Mouse (Mus musculus) ES-Bruce4 (cell line): Measurements from ENCODE around the gene Inpp5k.

Source experiments
- CTCF ChIP-seq: IDR thresholded peaks from one replicate; pipeline ENCODE4 v1.8.1; 2011; ENCODE audit warnings: low read depth, low read length
- POLR2A ChIP-seq: IDR thresholded peaks from one replicate; pipeline ENCODE4 v1.8.1; 2011; ENCODE audit warnings: low read length; ENCODE audit not compliant: insufficient read depth

DNA sequence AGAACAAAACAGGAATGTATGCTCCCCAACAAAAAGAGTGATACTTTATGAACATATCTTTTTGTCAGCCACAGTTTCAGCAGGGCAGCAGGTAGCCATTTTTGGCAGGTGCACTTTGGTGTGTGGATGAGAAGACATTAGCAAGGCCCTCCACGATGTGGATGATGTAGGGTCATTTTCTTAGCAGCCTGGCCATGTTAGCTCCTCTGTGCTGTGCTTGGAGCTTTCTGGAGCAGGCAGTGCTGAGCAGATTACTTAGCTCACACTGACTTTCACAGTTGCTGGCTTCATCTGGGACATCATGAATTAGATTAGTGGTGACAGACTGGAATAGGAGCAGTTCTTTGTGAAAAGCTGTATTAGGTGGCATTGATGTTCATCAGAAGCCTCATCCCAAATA, 59.2 kb downstream of the Inpp5k start:
- TF ChIP-seq POLR2A (no peak), CTCF (no peak)
